Mouse (Mus musculus) layer of hippocampus, adult 9-10 months (tissue): ENCODE data around the gene Fam13c.
"Not testable (repeated sequence)": the region's sequence is repeated elsewhere in the genome, so short reads cannot be mapped to it uniquely, and the experiment has no call there.

Source experiments
- DNase-seq: peaks from one replicate; pipeline ENCODE4 v3.0.0; 2022; ENCODE audit warnings: low spot score

The Fam13c gene

GRCm38 (mm10) chr10:70439676-70440521 is at the start of gene Fam13c:
Gene Fam13c, plus strand, starts transcription at chr10:70440481.
- no peak for DNase-seq

GRCm38 (mm10) chr10:70395900-70396299 is 44.4 kb upstream of the Fam13c start:
- no peak for DNase-seq

GRCm38 (mm10) chr10:70398224-70398623 is 42.1 kb upstream of the Fam13c start:
- no peak for DNase-seq

- DNase-seq = no peak
These were observed 38.3 kb upstream of the Fam13c start for GRCm38 (mm10) chr10:70402006-70402405.

GRCm38 (mm10) chr10:70402711-70403110 is 37.6 kb upstream of the Fam13c start:
- DNase-seq = no peak

GRCm38 (mm10) chr10:70417811-70418486 is 22.3 kb upstream of the Fam13c start:
- no peak for DNase-seq

- DNase-seq = no peak
These were observed 20.7 kb upstream of the Fam13c start for GRCm38 (mm10) chr10:70419282-70420264.

GRCm38 (mm10) chr10:70426373-70426772 is 13.9 kb upstream of the Fam13c start:
- no peak for DNase-seq

- no peak for DNase-seq
These were observed 12.1 kb upstream of the Fam13c start for GRCm38 (mm10) chr10:70428121-70428662.

GRCm38 (mm10) chr10:70429341-70429740 is 10.9 kb upstream of the Fam13c start:
- DNase-seq = no peak

- DNase-seq = no peak
These were observed 6.9 kb upstream of the Fam13c start for GRCm38 (mm10) chr10:70433334-70433733.

- DNase-seq = not testable (repeated sequence)
These were observed 6.5 kb upstream of the Fam13c start for GRCm38 (mm10) chr10:70433736-70434135.

- DNase-seq = no peak
These were observed 3.6 kb upstream of the Fam13c start for GRCm38 (mm10) chr10:70436656-70437055.

- no peak for DNase-seq
These were observed 3.0 kb upstream of the Fam13c start for GRCm38 (mm10) chr10:70437289-70437688.

GRCm38 (mm10) chr10:70440639-70441461 is 569 bp downstream of the Fam13c start:
- DNase-seq = no peak

GRCm38 (mm10) chr10:70442156-70442555 is 1.9 kb downstream of the Fam13c start:
- no peak for DNase-seq

- no peak for DNase-seq
These were observed 2.3 kb downstream of the Fam13c start for GRCm38 (mm10) chr10:70442623-70443022.

- no peak for DNase-seq
These were observed 7.5 kb downstream of the Fam13c start for GRCm38 (mm10) chr10:70447787-70448186.

- no peak for DNase-seq
These were observed 8.9 kb downstream of the Fam13c start for GRCm38 (mm10) chr10:70449206-70449605.

- DNase-seq = no peak
These were observed 15.6 kb downstream of the Fam13c start for GRCm38 (mm10) chr10:70455886-70456305.
